Mouse (Mus musculus): Measurements from ENCODE around the gene Mpp6. TPM values are rescaled to one million over a fixed set of nuclear protein-coding genes. Genes with fewer than 3 reads are reported as not detected.

Gene Mpp6
- polyA plus RNA-seq, 1 experiment = 77.8 TPM

DNA sequence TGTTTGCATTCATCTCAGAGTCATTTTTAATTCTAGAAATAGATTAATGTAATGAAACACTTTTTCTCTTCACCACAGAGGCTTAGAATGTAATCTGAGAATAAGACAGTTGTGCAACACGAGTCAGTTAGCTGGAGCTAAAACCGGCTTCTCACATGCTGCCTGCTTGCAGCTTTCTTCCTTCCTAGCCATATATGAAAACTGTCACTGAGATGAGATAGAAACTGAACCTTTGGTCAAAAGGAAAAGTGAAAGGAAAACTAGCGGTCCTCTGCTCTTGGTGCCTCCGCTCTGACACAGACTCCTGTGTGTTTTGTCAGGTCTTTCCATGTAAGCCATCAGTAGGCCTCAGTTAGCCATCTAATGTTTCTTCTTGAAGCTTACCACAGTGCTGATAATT, 77.9 kb downstream of the Mpp6 start:
- Histone ChIP-seq H3K4me1 (ENCODE audit: control insufficient read depth, insufficient read depth, low read length) (no peaks in the 10 kb centered on the region), H3K9me3 (replicated peaks; ENCODE audit: control insufficient read depth, insufficient read depth, low read length, poor library complexity, severe bottlenecking) (no peaks in the 10 kb centered on the region), H3K27ac (ENCODE audit: insufficient read depth, low read length) (no peak overlapping the region), H3K4me3 (ENCODE audit: low read depth, low read length) (no peak overlapping the region), H3K27me3 (ENCODE audit: control insufficient read depth, insufficient read depth, low read length, poor library complexity, severe bottlenecking) (no peaks in the 10 kb centered on the region), H3K36me3 (ENCODE audit: control insufficient read depth, insufficient read depth, low read length, poor library complexity, severe bottlenecking) (no peaks in the 10 kb centered on the region; the same call in 1 of the 2 replicates), H3K9ac (ENCODE audit: low read depth, poor library complexity, severe bottlenecking) (no peak overlapping the region)
- TF ChIP-seq EP300 (IDR thresholded peaks at IDR 0.05; ENCODE audit: insufficient read depth, low read depth, low read length) (no peak), CTCF (IDR thresholded peaks at IDR 0.05; ENCODE audit: low read depth, low read length) (no peak), POLR2A (IDR thresholded peaks at IDR 0.05; ENCODE audit: insufficient read depth, low read length) (no peak)

- Histone ChIP-seq H3K9me3 (replicated peaks; ENCODE audit: control insufficient read depth, insufficient read depth, low read length, poor library complexity, severe bottlenecking) (no peaks in the 10 kb centered on the region), H3K4me3 (ENCODE audit: low read depth, low read length) (no peak overlapping the region), H3K4me1 (ENCODE audit: control insufficient read depth, insufficient read depth, low read length) (no peaks in the 10 kb centered on the region), H3K36me3 (ENCODE audit: control insufficient read depth, insufficient read depth, low read length, poor library complexity, severe bottlenecking) (peaks cover under 1% of the 10 kb centered on the region), H3K27ac (ENCODE audit: insufficient read depth, low read length) (no peak overlapping the region), H3K27me3 (ENCODE audit: control insufficient read depth, insufficient read depth, low read length, poor library complexity, severe bottlenecking) (no peaks in the 10 kb centered on the region), H3K9ac (ENCODE audit: low read depth, poor library complexity, severe bottlenecking) (no peak overlapping the region)
- TF ChIP-seq CTCF (IDR thresholded peaks at IDR 0.05; ENCODE audit: low read depth, low read length) (no peak), POLR2A (IDR thresholded peaks at IDR 0.05; ENCODE audit: insufficient read depth, low read length) (no peak), EP300 (IDR thresholded peaks at IDR 0.05; ENCODE audit: insufficient read depth, low read depth, low read length) (no peak)
Observed at GRCm38 (mm10) chr6:50189376-50189775, 79.3 kb downstream of the Mpp6 start.

DNA sequence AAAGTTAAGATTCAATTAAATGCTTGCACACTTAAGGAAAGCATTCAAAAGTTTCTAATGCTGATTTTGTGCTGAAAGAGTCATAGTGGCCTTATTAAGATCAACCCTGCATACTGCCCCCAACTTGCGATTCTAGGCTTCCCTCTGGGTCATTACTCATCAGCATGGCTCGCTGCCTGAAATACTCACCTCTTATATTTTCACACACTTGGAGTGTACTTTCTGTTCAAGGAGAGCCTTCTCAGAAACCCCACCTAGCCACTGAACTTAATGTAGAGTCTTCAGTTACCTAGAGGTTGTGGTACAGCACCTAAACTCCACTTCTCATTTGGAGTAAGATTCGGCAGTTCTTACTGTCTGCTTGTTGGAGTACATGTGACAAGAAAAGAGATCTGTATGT, 81.6 kb downstream of the Mpp6 start:
- Histone ChIP-seq H3K27me3 (ENCODE audit: control insufficient read depth, insufficient read depth, low read length, poor library complexity, severe bottlenecking) (no peaks in the 10 kb centered on the region), H3K4me1 (ENCODE audit: control insufficient read depth, insufficient read depth, low read length) (no peaks in the 10 kb centered on the region), H3K9me3 (replicated peaks; ENCODE audit: control insufficient read depth, insufficient read depth, low read length, poor library complexity, severe bottlenecking) (peaks cover 6% of the 10 kb centered on the region; the same call in 1 of the 2 replicates), H3K4me3 (ENCODE audit: low read depth, low read length) (no peak overlapping the region), H3K9ac (ENCODE audit: low read depth, poor library complexity, severe bottlenecking) (no peak overlapping the region), H3K36me3 (ENCODE audit: control insufficient read depth, insufficient read depth, low read length, poor library complexity, severe bottlenecking) (peaks cover 5% of the 10 kb centered on the region), H3K27ac (ENCODE audit: insufficient read depth, low read length) (no peak overlapping the region)
- no peak for TF ChIP-seq CTCF (IDR thresholded peaks at IDR 0.05; ENCODE audit: low read depth, low read length)
- TF ChIP-seq POLR2A (IDR thresholded peaks at IDR 0.05; ENCODE audit: insufficient read depth, low read length) = no peak
- TF ChIP-seq EP300 (IDR thresholded peaks at IDR 0.05; ENCODE audit: insufficient read depth, low read depth, low read length) = no peak

- H3K36me3 ChIP-seq (ENCODE audit: control insufficient read depth, insufficient read depth, low read length, poor library complexity, severe bottlenecking) = peaks cover 5% of the 10 kb centered on the region
- TF ChIP-seq CTCF (IDR thresholded peaks at IDR 0.05; ENCODE audit: low read depth, low read length) = no peak
- no peak for TF ChIP-seq EP300 (IDR thresholded peaks at IDR 0.05; ENCODE audit: insufficient read depth, low read depth, low read length)
- TF ChIP-seq POLR2A (IDR thresholded peaks at IDR 0.05; ENCODE audit: insufficient read depth, low read length) = no peak
- H3K4me3 ChIP-seq (ENCODE audit: low read depth, low read length) = no peak overlapping the region
- no peak overlapping the region for H3K27ac ChIP-seq (ENCODE audit: insufficient read depth, low read length)
- no peaks in the 10 kb centered on the region for H3K27me3 ChIP-seq (ENCODE audit: control insufficient read depth, insufficient read depth, low read length, poor library complexity, severe bottlenecking)
- H3K9me3 ChIP-seq (replicated peaks; ENCODE audit: control insufficient read depth, insufficient read depth, low read length, poor library complexity, severe bottlenecking) = peaks cover 7% of the 10 kb centered on the region; the same call in 1 of the 2 replicates
- no peaks in the 10 kb centered on the region for H3K4me1 ChIP-seq (ENCODE audit: control insufficient read depth, insufficient read depth, low read length)
- H3K9ac ChIP-seq (ENCODE audit: low read depth, poor library complexity, severe bottlenecking) = no peak overlapping the region
Observed at GRCm38 (mm10) chr6:50192169-50192568, 82.1 kb downstream of the Mpp6 start.

DNA sequence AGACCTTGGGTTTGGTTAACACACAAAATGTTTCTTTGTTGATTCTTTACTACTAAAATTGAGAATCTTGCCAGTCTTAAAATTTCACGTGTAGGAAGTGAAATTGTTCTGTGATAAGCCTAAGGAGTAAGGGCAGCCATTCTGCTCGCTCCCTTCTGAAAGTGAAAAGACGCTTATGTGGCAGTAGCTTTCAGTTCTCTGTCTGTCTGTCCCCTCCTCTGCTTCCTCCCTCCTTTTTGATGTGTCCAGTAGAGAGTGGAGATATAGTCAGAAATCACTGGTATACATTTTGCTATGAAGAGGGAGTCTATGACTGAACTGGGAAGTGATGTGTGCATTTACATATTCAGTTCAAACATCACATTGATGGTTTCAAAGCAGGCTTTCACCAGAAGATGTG, 82.8 kb downstream of the Mpp6 start:
- Histone ChIP-seq H3K36me3 (ENCODE audit: control insufficient read depth, insufficient read depth, low read length, poor library complexity, severe bottlenecking) (peaks cover 5% of the 10 kb centered on the region), H3K27ac (ENCODE audit: insufficient read depth, low read length) (no peak overlapping the region), H3K4me1 (ENCODE audit: control insufficient read depth, insufficient read depth, low read length) (no peaks in the 10 kb centered on the region), H3K27me3 (ENCODE audit: control insufficient read depth, insufficient read depth, low read length, poor library complexity, severe bottlenecking) (no peaks in the 10 kb centered on the region), H3K4me3 (ENCODE audit: low read depth, low read length) (no peak overlapping the region), H3K9ac (ENCODE audit: low read depth, poor library complexity, severe bottlenecking) (no peak overlapping the region), H3K9me3 (replicated peaks; ENCODE audit: control insufficient read depth, insufficient read depth, low read length, poor library complexity, severe bottlenecking) (peaks cover 7% of the 10 kb centered on the region; the same call in 1 of the 2 replicates)
- TF ChIP-seq CTCF (IDR thresholded peaks at IDR 0.05; ENCODE audit: low read depth, low read length) = no peak
- TF ChIP-seq EP300 (IDR thresholded peaks at IDR 0.05; ENCODE audit: insufficient read depth, low read depth, low read length) = no peak
- no peak for TF ChIP-seq POLR2A (IDR thresholded peaks at IDR 0.05; ENCODE audit: insufficient read depth, low read length)

- Histone ChIP-seq H3K4me1 (ENCODE audit: control insufficient read depth, insufficient read depth, low read length) (no peaks in the 10 kb centered on the region), H3K9me3 (replicated peaks; ENCODE audit: control insufficient read depth, insufficient read depth, low read length, poor library complexity, severe bottlenecking) (peaks cover 7% of the 10 kb centered on the region; the same call in 1 of the 2 replicates), H3K36me3 (ENCODE audit: control insufficient read depth, insufficient read depth, low read length, poor library complexity, severe bottlenecking) (peaks cover 5% of the 10 kb centered on the region), H3K27me3 (ENCODE audit: control insufficient read depth, insufficient read depth, low read length, poor library complexity, severe bottlenecking) (no peaks in the 10 kb centered on the region), H3K27ac (ENCODE audit: insufficient read depth, low read length) (no peak overlapping the region), H3K4me3 (ENCODE audit: low read depth, low read length) (no peak overlapping the region), H3K9ac (ENCODE audit: low read depth, poor library complexity, severe bottlenecking) (no peak overlapping the region)
- no peak for TF ChIP-seq POLR2A (IDR thresholded peaks at IDR 0.05; ENCODE audit: insufficient read depth, low read length)
- TF ChIP-seq EP300 (IDR thresholded peaks at IDR 0.05; ENCODE audit: insufficient read depth, low read depth, low read length) = no peak
- no peak for TF ChIP-seq CTCF (IDR thresholded peaks at IDR 0.05; ENCODE audit: low read depth, low read length)
Observed at GRCm38 (mm10) chr6:50193851-50194250, 83.8 kb downstream of the Mpp6 start.
